Mouse (Mus musculus) liver, postnatal 0 days (tissue): ENCODE data around the gene Adcy5. TPM values are rescaled to one million over a fixed set of nuclear protein-coding genes. Genes with fewer than 3 reads are reported as not detected.

ENCODE experiments used
- ATAC-seq: fragments of 200-750 bp; cut with Nextera tagmentation; 2 replicates; pipeline ENCODE4 v1.8.0; 2017; ENCODE audit warnings: mild to moderate bottlenecking, moderate library complexity
- DNase-seq: peaks from one replicate; pipeline ENCODE4 v3.0.0-alpha.2; 2016
- H3K27ac ChIP-seq: fragments of 300-500 bp; sonication (generic); 2 replicates; pipeline ENCODE4 v1.5.1; 2014; ENCODE audit warnings: antibody characterized with exemption, moderate library complexity, mild to moderate bottlenecking, low read depth
- H3K27me3 ChIP-seq: fragments of 300-500 bp; sonication (generic); 2 replicates; pipeline ENCODE4 v1.6.1; 2014; ENCODE audit warnings: low read length, control low read depth, mixed read lengths; ENCODE audit not compliant: insufficient read depth
- H3K36me3 ChIP-seq: fragments of 300-500 bp; sonication (generic); replicated peaks from 2 replicates; pipeline ENCODE4 v1.6.1; 2014; ENCODE audit warnings: mild to moderate bottlenecking, control low read depth, low read length, moderate library complexity, mixed read lengths; ENCODE audit not compliant: insufficient read depth
- H3K4me1 ChIP-seq: fragments of 300-500 bp; sonication (generic); 2 replicates; pipeline ENCODE4 v1.6.1; 2014; ENCODE audit warnings: antibody characterized with exemption, mild to moderate bottlenecking, control low read depth; ENCODE audit not compliant: insufficient read depth
- H3K4me2 ChIP-seq: fragments of 300-500 bp; sonication (generic); 2 replicates; pipeline ENCODE4 v1.6.1; 2014; ENCODE audit warnings: low read depth, mild to moderate bottlenecking, low read length, moderate library complexity, mixed read lengths
- H3K4me3 ChIP-seq: fragments of 300-500 bp; sonication (generic); 2 replicates; pipeline ENCODE4 v1.5.1; 2014; ENCODE audit warnings: low read depth, low read length
- H3K9ac ChIP-seq: fragments of 300-500 bp; sonication (generic); replicated peaks from 2 replicates; pipeline ENCODE4 v1.6.1; 2014; ENCODE audit warnings: mild to moderate bottlenecking, moderate library complexity
- H3K9me3 ChIP-seq: fragments of 300-500 bp; sonication (generic); 2 replicates; pipeline ENCODE4 v1.6.1; 2016; ENCODE audit warnings: mild to moderate bottlenecking, control low read depth, low read length, mixed read lengths
- CTCF ChIP-seq: sonication (generic); IDR thresholded peaks from 2 replicates; pipeline ENCODE4 v1.5.1; 2016; ENCODE audit warnings: antibody characterized with exemption, low read depth
- EP300 ChIP-seq: IDR thresholded peaks from 2 replicates; pipeline ENCODE4 v1.6.1; 2016; ENCODE audit warnings: antibody characterized with exemption, low read depth, mild to moderate bottlenecking
- WGBS: fragments of 180-500 bp; shearing (Covaris S2); extraction: QIAGEN DNeasy Blood & Tissue Kit; methylation state at CpG from one replicate; pipeline ENCODE4 v1.1.7; 2014; ENCODE audit not compliant: insufficient replicate concordance; 5-methylcytosine and 5-hydroxymethylcytosine counted together
- polyA plus RNA-seq: library from polyadenylated mRNA; unstranded; fragments of >200 nt; fragmentation: Nextera tagmentation; extraction: Ambion mirVana; gene quantifications from 2 replicates; pipeline ENCODE4 v1.2.1, GENCODE M21; 2015

The Adcy5 gene
- polyA plus RNA-seq, 1 experiment from 2014 or later = 0.39 TPM

GRCm38 (mm10) chr16:35199721-35200431 is 45.2 kb downstream of the Adcy5 start:
- no peak for TF ChIP-seq EP300
- TF ChIP-seq CTCF = no peak

DNA sequence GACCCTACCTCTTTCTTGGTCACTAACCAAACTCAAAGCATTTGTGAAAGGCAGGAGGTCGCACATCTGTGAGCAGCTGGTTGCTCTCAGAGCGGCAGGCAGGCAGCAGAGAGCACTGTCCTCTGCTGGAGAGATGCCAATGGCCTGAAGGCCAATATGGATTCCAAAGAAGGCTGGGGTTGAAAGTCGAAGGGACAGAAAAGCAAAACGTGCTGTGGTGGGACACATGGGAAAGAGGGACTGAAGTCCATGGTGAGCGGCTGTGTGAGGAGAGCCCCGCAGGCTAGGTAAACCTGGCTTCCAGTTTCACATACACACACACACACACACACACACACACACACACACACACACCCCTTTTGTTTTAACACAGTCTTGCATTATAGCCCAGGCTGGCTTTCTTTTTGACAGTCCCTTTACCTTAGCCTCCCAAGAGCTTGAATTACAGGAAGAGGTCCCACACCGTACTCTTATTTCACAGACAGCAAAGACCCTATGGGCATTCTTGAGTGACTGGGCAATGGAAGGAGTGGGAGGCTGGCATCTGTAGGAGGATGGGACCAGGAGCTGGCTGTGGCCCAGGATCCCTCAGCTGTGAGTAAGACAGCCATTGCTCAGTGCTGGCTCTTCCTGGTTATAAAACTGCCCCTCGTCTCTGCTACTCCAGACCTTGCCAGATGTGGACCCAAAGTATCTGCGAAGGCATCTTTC is 45.9 kb downstream of the Adcy5 start:
- 77% methylated on average over 9 of the region's 9 CpGs for WGBS
- H3K4me2 ChIP-seq = no peak overlapping the region
- H3K27ac ChIP-seq = no peak overlapping the region
- TF ChIP-seq EP300 (no peak), CTCF (no peak)
- H3K4me1 ChIP-seq = no peaks in the 10 kb centered on the region
- DNase-seq (no peak), ATAC-seq (no peak)
- no peaks in the 10 kb centered on the region for H3K9me3 ChIP-seq
- no peaks in the 10 kb centered on the region for H3K27me3 ChIP-seq
- no peak overlapping the region for H3K9ac ChIP-seq
- no peaks in the 10 kb centered on the region for H3K36me3 ChIP-seq
- no peak overlapping the region for H3K4me3 ChIP-seq

More at GRCm38 (mm10) chr16:35199721-35200431, 45.2 kb downstream of the Adcy5 start:
- Histone ChIP-seq H3K27ac (no peak overlapping the region), H3K4me2 (no peak overlapping the region), H3K36me3 (no peaks in the 10 kb centered on the region), H3K9ac (no peak overlapping the region), H3K4me1 (no peaks in the 10 kb centered on the region), H3K27me3 (no peaks in the 10 kb centered on the region), H3K9me3 (no peaks in the 10 kb centered on the region), H3K4me3 (no peak overlapping the region)
- ATAC-seq (no peak), DNase-seq (no peak)
- 57% methylated on average over 6 of the region's 6 CpGs for WGBS

GRCm38 (mm10) chr16:35201281-35201680 is 46.6 kb downstream of the Adcy5 start:
- Histone ChIP-seq H3K4me1 (no peaks in the 10 kb centered on the region), H3K36me3 (no peaks in the 10 kb centered on the region), H3K4me2 (no peak overlapping the region), H3K9ac (no peak overlapping the region), H3K27me3 (no peaks in the 10 kb centered on the region), H3K27ac (no peak overlapping the region), H3K9me3 (no peaks in the 10 kb centered on the region), H3K4me3 (no peak overlapping the region)
- DNase-seq (no peak), ATAC-seq (no peak)
- 62% methylated on average over 5 of the region's 5 CpGs for WGBS
- TF ChIP-seq CTCF (no peak), EP300 (no peak)

GRCm38 (mm10) chr16:35203511-35203910 is 48.8 kb downstream of the Adcy5 start:
- 67% methylated on average over 1 of the region's 1 CpGs for WGBS
- ATAC-seq = no peak
- H3K4me2 ChIP-seq = no peak overlapping the region
- H3K9ac ChIP-seq = no peak overlapping the region
- H3K9me3 ChIP-seq = no peaks in the 10 kb centered on the region
- no peaks in the 10 kb centered on the region for H3K36me3 ChIP-seq
- 0 out of 2 replicates have a peak, but pooled peaks cover 4% of the 10 kb centered on the region for H3K27me3 ChIP-seq
- DNase-seq = no peak
- TF ChIP-seq CTCF (no peak), EP300 (no peak)
- no peak overlapping the region for H3K27ac ChIP-seq
- H3K4me3 ChIP-seq = no peak overlapping the region
- H3K4me1 ChIP-seq = no peaks in the 10 kb centered on the region

DNA sequence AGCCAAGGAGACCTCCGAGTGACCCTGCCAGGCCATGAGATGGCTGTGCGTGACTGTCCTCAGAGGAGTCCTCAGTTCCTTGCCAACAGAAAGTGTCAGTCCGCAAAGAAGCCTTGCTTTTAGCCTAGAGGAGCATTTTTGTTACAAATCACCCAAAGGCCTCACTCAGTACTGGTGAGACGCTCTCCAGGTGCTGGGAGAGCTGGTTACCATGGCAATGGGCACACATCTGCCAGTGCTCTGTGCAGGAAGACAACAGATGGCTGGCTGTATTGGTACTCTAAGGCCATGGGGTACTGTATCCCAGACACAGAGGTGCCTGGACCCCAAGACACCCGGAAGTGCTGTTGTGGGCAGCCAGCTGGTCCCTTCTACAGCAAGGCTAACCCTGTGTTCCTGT is 51.0 kb downstream of the Adcy5 start:
- Histone ChIP-seq H3K9me3 (no peaks in the 10 kb centered on the region), H3K27me3 (0 out of 2 replicates have a peak, but pooled peaks cover 5% of the 10 kb centered on the region), H3K36me3 (no peaks in the 10 kb centered on the region), H3K4me1 (no peaks in the 10 kb centered on the region), H3K9ac (no peak overlapping the region), H3K27ac (no peak overlapping the region), H3K4me3 (no peak overlapping the region), H3K4me2 (no peak overlapping the region)
- WGBS = 67% methylated on average over 5 of the region's 5 CpGs
- TF ChIP-seq CTCF (no peak), EP300 (no peak)
- no peak for DNase-seq
- no peak for ATAC-seq

GRCm38 (mm10) chr16:35206426-35206825 is 51.7 kb downstream of the Adcy5 start:
- TF ChIP-seq EP300 = no peak
- Histone ChIP-seq H3K4me2 (no peak overlapping the region), H3K27ac (no peak overlapping the region), H3K9me3 (no peaks in the 10 kb centered on the region), H3K4me3 (no peak overlapping the region), H3K36me3 (no peaks in the 10 kb centered on the region), H3K4me1 (no peaks in the 10 kb centered on the region), H3K27me3 (0 out of 2 replicates have a peak, but pooled peaks cover 5% of the 10 kb centered on the region), H3K9ac (no peak overlapping the region)
- 71% methylated on average over 6 of the region's 6 CpGs for WGBS
- ATAC-seq = no peak
- no peak for DNase-seq
